Mouse (Mus musculus) myocyte (in vitro differentiated cells): ENCODE measurements around the gene Bad. TPM values are rescaled to one million over a fixed set of nuclear protein-coding genes. Genes with fewer than 3 reads are reported as not detected.

Source experiments
- H3K27me3 ChIP-seq: one replicate; pipeline ENCODE4 v1.6.1; 2011; ENCODE audit not compliant: control insufficient read depth, insufficient read depth, insufficient read length
- H3K36me3 ChIP-seq: one replicate; pipeline ENCODE4 v1.6.1; 2011; ENCODE audit not compliant: control insufficient read depth, insufficient read depth
- H3K4me2 ChIP-seq: one replicate; pipeline ENCODE4 v1.6.1; 2011; ENCODE audit warnings: low read depth, control low read depth
- H3K4me3 ChIP-seq: one replicate; pipeline ENCODE4 v1.5.1; 2011; ENCODE audit warnings: mild to moderate bottlenecking, control low read depth, moderate library complexity
- H3K79me2 ChIP-seq: one replicate; pipeline ENCODE4 v1.6.1; 2011; ENCODE audit not compliant: control insufficient read depth, insufficient read depth
- H3ac ChIP-seq: one replicate; pipeline ENCODE4 v1.6.1; 2011; ENCODE audit not compliant: control insufficient read depth, insufficient read length
- CEBPB ChIP-seq: IDR thresholded peaks from 2 replicates; pipeline ENCODE4 v1.6.1; 2011; ENCODE audit warnings: mild to moderate bottlenecking, moderate library complexity; ENCODE audit not compliant: poor library complexity, insufficient read depth, severe bottlenecking
- E2F4 ChIP-seq: IDR thresholded peaks from one replicate; pipeline ENCODE4 v1.6.1; 2011; ENCODE audit warnings: mild to moderate bottlenecking, control low read depth, moderate library complexity; ENCODE audit not compliant: insufficient read depth
- MAX ChIP-seq: IDR thresholded peaks from one replicate; pipeline ENCODE4 v1.6.1; 2011; ENCODE audit warnings: low read depth, mild to moderate bottlenecking, control low read depth
- MYOD1 ChIP-seq, 3 experiments: IDR thresholded peaks; one replicate each; pipeline ENCODE4 v1.6.1; 2011; ENCODE audit warnings: control low read depth in 2 of 3, low read depth in 2 of 3, mild to moderate bottlenecking in 2 of 3, moderate library complexity in 1 of 3; ENCODE audit not compliant: insufficient read length in 2 of 3, control insufficient read depth in 1 of 3
- MYOG ChIP-seq, 3 experiments: IDR thresholded peaks; one replicate each; pipeline ENCODE4 v1.6.1; 2011; ENCODE audit warnings: control low read depth in 2 of 3, low read depth in 2 of 3, mild to moderate bottlenecking in 2 of 3; ENCODE audit not compliant: insufficient read length in 2 of 3, control insufficient read depth in 1 of 3, insufficient read depth in 1 of 3
- POLR2A ChIP-seq: IDR thresholded peaks from one replicate; pipeline ENCODE4 v1.6.1; 2011; ENCODE audit warnings: low read depth, mild to moderate bottlenecking, control low read depth, moderate library complexity; ENCODE audit not compliant: insufficient read length
- POLR2AphosphoS2 ChIP-seq: IDR thresholded peaks from one replicate; pipeline ENCODE4 v1.6.1; 2011; ENCODE audit warnings: low read depth, control low read depth; ENCODE audit not compliant: insufficient read length
- REST ChIP-seq: IDR thresholded peaks from one replicate; pipeline ENCODE4 v1.6.1; 2011; ENCODE audit warnings: mild to moderate bottlenecking, control low read depth, moderate library complexity; ENCODE audit not compliant: insufficient read depth, insufficient read length
- SRF ChIP-seq: IDR thresholded peaks from one replicate; pipeline ENCODE4 v1.6.1; 2011; ENCODE audit warnings: low read depth; ENCODE audit not compliant: control insufficient read depth, insufficient read length
- TCF12 ChIP-seq: IDR thresholded peaks from one replicate; pipeline ENCODE4 v1.6.1; 2011; ENCODE audit warnings: mild to moderate bottlenecking, control low read depth; ENCODE audit not compliant: poor library complexity, insufficient read depth, severe bottlenecking
- TCF3 ChIP-seq: IDR thresholded peaks from one replicate; pipeline ENCODE4 v1.6.1; 2011; ENCODE audit warnings: low read depth, control low read depth; ENCODE audit not compliant: insufficient read length
- USF1 ChIP-seq: IDR thresholded peaks from one replicate; pipeline ENCODE4 v1.6.1; 2011; ENCODE audit warnings: low read depth, mild to moderate bottlenecking, control low read depth, moderate library complexity
- polyA plus RNA-seq: library from polyadenylated mRNA; unstranded; fragments of >200 nt; fragmentation: generic; extraction: Trizol; gene quantifications from one replicate; pipeline ENCODE4 v1.2.1, GENCODE M21; 2012; ENCODE audit warnings: missing spikeins

Bad gene
- polyA plus RNA-seq, 1 experiment = 76.1 TPM

- Histone ChIP-seq H3K4me3 (no peak overlapping the region), H3K79me2 (peaks cover 11% of the 10 kb centered on the region), H3K4me2 (no peak overlapping the region), H3ac (no peak overlapping the region), H3K27me3 (no peaks in the 10 kb centered on the region), H3K36me3 (peaks cover 8% of the 10 kb centered on the region)
- TF ChIP-seq MAX (no peak), MYOG (IDR thresholded peaks at IDR 0.05; ENCODE audit: control insufficient read depth in 1 of 3, insufficient read depth in 1 of 3, insufficient read length in 2 of 3, low read depth in 2 of 3) (no peak), TCF3 (no peak), SRF (no peak), POLR2A (no peak), REST (no peak), TCF12 (no peak), E2F4 (no peak), USF1 (no peak), CEBPB (no peak)
Measured at GRCm38 (mm10) chr19:6985300-6985699, 43.6 kb downstream of the Bad start.

GRCm38 (mm10) chr19:6985951-6986708 is 44.5 kb downstream of the Bad start:
- Histone ChIP-seq H3ac (no peak overlapping the region), H3K27me3 (no peaks in the 10 kb centered on the region), H3K36me3 (peaks cover 8% of the 10 kb centered on the region), H3K79me2 (peaks cover 4% of the 10 kb centered on the region), H3K4me3 (peak overlapping the region; percentile 54), H3K4me2 (peak overlapping the region; percentile 83)
- TF ChIP-seq E2F4 (no peak), TCF12 (no peak), USF1 (no peak), MAX (no peak), POLR2AphosphoS2 (peak; percentile 53), SRF (no peak), MYOD1 (IDR thresholded peaks at IDR 0.05; ENCODE audit: control insufficient read depth in 1 of 3, insufficient read length in 2 of 3, low read depth in 2 of 3) (peak in 1 of 3 experiments; percentile 49), MYOG (IDR thresholded peaks at IDR 0.05; ENCODE audit: control insufficient read depth in 1 of 3, insufficient read depth in 1 of 3, insufficient read length in 2 of 3, low read depth in 2 of 3) (peak in 1 of 3 experiments; percentile 30), REST (no peak), TCF3 (no peak), CEBPB (no peak), POLR2A (no peak)

- H3ac ChIP-seq = peak within 1 kb of the TSS; percentile 74
- peak within 1 kb of the TSS; percentile 54 for H3K4me3 ChIP-seq
- peak within 1 kb of the TSS; percentile 90 for H3K4me2 ChIP-seq
- H3K27me3 ChIP-seq = no peaks in the 10 kb centered on the region
- H3K36me3 ChIP-seq = peaks cover 8% of the 10 kb centered on the region
- H3K79me2 ChIP-seq = no peaks in the 10 kb centered on the region
- TF ChIP-seq MYOG (IDR thresholded peaks at IDR 0.05; ENCODE audit: control insufficient read depth in 1 of 3, insufficient read depth in 1 of 3, insufficient read length in 2 of 3, low read depth in 2 of 3) (peak in 1 of 3 experiments; percentile 4), POLR2AphosphoS2 (peak; percentile 84), POLR2A (peak; percentile 69), MYOD1 (IDR thresholded peaks at IDR 0.05; ENCODE audit: control insufficient read depth in 1 of 3, insufficient read length in 2 of 3, low read depth in 2 of 3) (no peak), SRF (no peak), REST (no peak), MAX (no peak), TCF3 (no peak), E2F4 (no peak)
Measured at GRCm38 (mm10) chr19:6987061-6987903, 45.6 kb downstream of the Bad start, which contains the start of gene Vegfb. Vegfb (minus strand) TSS chr19:6987651.

- TF ChIP-seq MYOD1 (IDR thresholded peaks at IDR 0.05; ENCODE audit: control insufficient read depth in 1 of 3, insufficient read length in 2 of 3, low read depth in 2 of 3) (no peak), MAX (no peak), POLR2AphosphoS2 (no peak), SRF (no peak)
- H3ac ChIP-seq = peak overlapping the region; percentile 74
- peak overlapping the region; percentile 90 for H3K4me2 ChIP-seq
- peak overlapping the region; percentile 54 for H3K4me3 ChIP-seq
- H3K36me3 ChIP-seq = peaks cover 8% of the 10 kb centered on the region
- no peaks in the 10 kb centered on the region for H3K27me3 ChIP-seq
- no peaks in the 10 kb centered on the region for H3K79me2 ChIP-seq
Measured at GRCm38 (mm10) chr19:6987904-6988285, 46.2 kb downstream of the Bad start.

GRCm38 (mm10) chr19:6989251-6989650 is 47.6 kb downstream of the Bad start:
- no peaks in the 10 kb centered on the region for H3K79me2 ChIP-seq
- no peak overlapping the region for H3K4me2 ChIP-seq
- no peak overlapping the region for H3ac ChIP-seq
- H3K4me3 ChIP-seq = no peak overlapping the region
- H3K27me3 ChIP-seq = no peaks in the 10 kb centered on the region
- H3K36me3 ChIP-seq = peaks cover under 1% of the 10 kb centered on the region
- TF ChIP-seq TCF12 = no peak
- no peak for TF ChIP-seq TCF3
- no peak for TF ChIP-seq SRF
- no peak for TF ChIP-seq MYOD1 (IDR thresholded peaks at IDR 0.05; ENCODE audit: control insufficient read depth in 1 of 3, insufficient read length in 2 of 3, low read depth in 2 of 3)
- no peak for TF ChIP-seq USF1
- no peak for TF ChIP-seq MYOG (IDR thresholded peaks at IDR 0.05; ENCODE audit: control insufficient read depth in 1 of 3, insufficient read depth in 1 of 3, insufficient read length in 2 of 3, low read depth in 2 of 3)
